Mouse (Mus musculus) bone marrow, adult 2 months (tissue): ENCODE measurements around the gene Cep97.
A peak's percentile ranks its signal among the peaks of the same experiment; 100 is the strongest.

Experiments
- CTCF ChIP-seq: fragments of 200-500 bp; IDR thresholded peaks from 2 replicates; pipeline ENCODE4 v1.5.1; 2011; ENCODE audit warnings: low read length, control low read depth; ENCODE audit not compliant: control insufficient read depth, insufficient read depth
- POLR2A ChIP-seq: fragments of 200-500 bp; IDR thresholded peaks from 2 replicates; pipeline ENCODE4 v1.6.1; 2011; ENCODE audit warnings: low read depth, mild to moderate bottlenecking, control low read depth, low read length, borderline replicate concordance; ENCODE audit not compliant: control insufficient read depth

GRCm38 (mm10) chr16:55950946-55951678 is 16.5 kb upstream of the Cep97 start:
- TF ChIP-seq POLR2A (no peak), CTCF (peak; percentile 25; the same call in 1 of the 2 replicates)
